Mouse (Mus musculus): ENCODE measurements at regions not wholly inside any gene's neighbourhood (a gene's known extent, or its start where the extent isn't known, plus 50 kb on each side); places are given as distances from the start of the nearest gene placed in this dataset.

DNA sequence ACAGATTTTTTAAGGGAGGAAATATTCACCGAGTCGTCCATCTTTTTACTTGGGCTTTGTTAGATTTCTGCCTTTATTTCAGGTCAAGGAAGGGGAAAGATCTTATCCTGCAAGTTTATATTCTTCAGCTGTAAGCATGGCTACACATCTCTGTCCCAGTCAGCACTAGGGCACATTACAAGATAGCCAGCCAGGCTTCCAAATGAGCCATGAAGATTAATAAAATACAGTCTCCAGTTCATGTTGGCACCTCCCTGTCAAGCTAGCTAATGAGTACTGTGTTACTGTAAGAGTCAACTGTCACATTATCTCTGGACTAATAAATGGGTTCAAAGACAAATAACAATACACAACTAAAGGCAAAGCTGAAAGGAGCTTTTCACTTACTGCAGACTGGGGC lies 166.6 kb downstream of the Rpl36a-ps1 start:
- TF ChIP-seq POLR2A (IDR thresholded peaks at IDR 0.05; ENCODE audit: borderline replicate concordance, low read depth, low read length) (no peak), CTCF (IDR thresholded peaks at IDR 0.05; ENCODE audit: low read depth, low read length) (no peak)

Measured in bone marrow macrophage, adult 2 months (primary cell).